8 mouse cellular contexts compared by ENCODE assay signal in the genomic region with DNA sequence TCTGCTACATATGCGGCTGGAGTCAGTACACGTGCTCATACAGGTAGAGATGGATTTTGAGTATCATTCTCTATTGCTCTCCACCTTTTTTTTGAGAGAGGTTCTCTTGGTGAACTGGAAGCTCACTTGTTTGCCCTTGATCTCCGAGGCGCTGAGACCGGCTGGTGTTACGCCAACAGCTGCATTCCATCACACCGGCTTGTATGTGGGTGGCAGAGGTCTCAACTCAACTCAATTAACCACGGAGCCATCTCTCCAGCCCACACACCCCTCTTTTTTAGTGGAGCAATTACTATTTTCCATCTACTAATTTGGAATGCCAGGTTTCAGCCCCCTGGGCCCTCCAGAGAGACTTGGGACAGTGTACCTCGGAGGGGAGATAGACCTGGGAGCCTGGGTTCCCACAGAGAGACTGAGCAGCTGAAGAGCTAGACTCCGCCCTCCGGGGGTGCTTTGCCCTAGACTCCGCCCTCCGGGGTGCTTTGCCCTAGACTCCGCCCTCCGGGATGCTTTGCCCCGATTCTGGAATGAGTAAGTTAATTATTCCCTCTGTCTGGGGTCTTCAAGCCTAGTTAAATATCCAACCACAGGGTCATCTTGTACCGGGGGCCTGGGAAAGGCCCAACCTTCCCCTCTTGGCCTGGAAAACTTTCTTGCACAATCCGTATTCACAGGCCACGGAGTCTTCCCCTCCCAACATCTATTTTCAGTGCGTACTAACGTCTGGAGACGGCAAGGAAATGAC. TPM values are rescaled to one million over a fixed set of nuclear protein-coding genes. Genes with fewer than 3 reads are reported as not detected.
DNase-seq lines count a peak whose midpoint lies in the region; ATAC-seq and TF ChIP-seq lines count a peak whose summit lies in the region.

No protein-coding gene starts in this region.

- DNase-seq in embryo, embryonic 11.5 days (ENCODE audit: low read depth, low spot score): peak; percentile 34
- peak; percentile 82 for DNase-seq in heart, adult 9 months (ENCODE audit: low spot score in 2 of 2)
- DNase-seq in kidney, adult 2 months: peak; percentile 93
- DNase-seq in urinary bladder, postnatal 14 days (ENCODE audit: low spot score): peak; percentile 76
- no peak for DNase-seq in left cerebral cortex, postnatal 25 days (ENCODE audit: low spot score in 2 of 2)

- ATAC-seq in activated CD4-positive, CD25-positive, alpha-beta regulatory T cell, adult 4 months: peak; percentile 50
- ATAC-seq in lung, embryonic 16.5 days (ENCODE audit: low read depth): peak; percentile 81

- H3K4me3 ChIP-seq in kidney, adult 2 months (ENCODE audit: insufficient read depth, low read depth, low read length): peak overlapping the region; percentile 23
- peak overlapping the region; percentile 48 for H3K4me3 ChIP-seq in lung, embryonic 16.5 days (ENCODE audit: low read length)
- H3K4me3 ChIP-seq in olfactory bulb, adult 2 months (ENCODE audit: insufficient read depth, low read depth, low read length): peak overlapping the region; percentile 21; the same call in 1 of the 2 replicates

- H3K27me3 ChIP-seq in kidney, adult 2 months (replicated peaks; ENCODE audit: control insufficient read depth, insufficient read depth, low read length): no peaks in the 10 kb centered on the region
- H3K27me3 ChIP-seq in lung, embryonic 16.5 days (ENCODE audit: control insufficient read depth, insufficient read depth, low read depth, low read length): no peaks in the 10 kb centered on the region

- peak overlapping the region; percentile 99 for H3K27ac ChIP-seq in kidney, adult 2 months (ENCODE audit: insufficient read depth, low read depth, low read length)
- peak overlapping the region; percentile 87 for H3K27ac ChIP-seq in lung, embryonic 16.5 days (ENCODE audit: low read length)
- H3K27ac ChIP-seq in olfactory bulb, adult 2 months (ENCODE audit: insufficient read depth, low read depth, low read length): no peak overlapping the region

- H3K4me2 ChIP-seq in lung, embryonic 16.5 days (ENCODE audit: low read depth, low read length): peak overlapping the region; percentile 53

- no peaks in the 10 kb centered on the region for H3K36me3 ChIP-seq in kidney, adult 2 months (ENCODE audit: control insufficient read depth, insufficient read depth, low read length)
- H3K36me3 ChIP-seq in lung, embryonic 16.5 days (ENCODE audit: control insufficient read depth, insufficient read depth, low read length): no peaks in the 10 kb centered on the region

- WGBS in kidney, adult 2 months: 10% methylated on average over 22 of the region's 22 CpGs
- WGBS in lung, embryonic 16.5 days: 12% methylated on average over 22 of the region's 22 CpGs
- 27% methylated on average over 22 of the region's 22 CpGs for WGBS in olfactory bulb, adult 2 months

- no peaks in the 10 kb centered on the region for H3K9me3 ChIP-seq in lung, embryonic 16.5 days (ENCODE audit: control insufficient read depth, low read length)

- H3K9ac ChIP-seq in lung, embryonic 16.5 days (ENCODE audit: low read length): peak overlapping the region; percentile 63

- intact Hi-C loops in left cerebral cortex, postnatal 25 days (cut with DNase I): loop anchor here (5.0 kb wide), 1 partner anchor 50 kb away; the partner anchor contains the start of gene Igfbp7

- peaks cover 38% of the 10 kb centered on the region for H3K4me1 ChIP-seq in kidney, adult 2 months (ENCODE audit: control insufficient read depth, insufficient read depth, low read length)
- H3K4me1 ChIP-seq in lung, embryonic 16.5 days (replicated peaks; ENCODE audit: control insufficient read depth, insufficient read depth, low read length): peaks cover 33% of the 10 kb centered on the region
- peaks cover 12% of the 10 kb centered on the region; the same call in 1 of the 2 replicates for H3K4me1 ChIP-seq in olfactory bulb, adult 2 months (ENCODE audit: control insufficient read depth, insufficient read depth, low read length)

- no peak for TF ChIP-seq POLR2A in kidney, adult 2 months (IDR thresholded peaks at IDR 0.05; ENCODE audit: low read depth, low read length)
- no peak for TF ChIP-seq POLR2A in olfactory bulb, adult 2 months (IDR thresholded peaks at IDR 0.05; ENCODE audit: insufficient read depth, low read depth, low read length)

- TF ChIP-seq CTCF in kidney, adult 2 months (conservative IDR thresholded peaks at IDR 0.05; ENCODE audit: insufficient read depth, insufficient read length, low read depth, low read length): no peak
- TF ChIP-seq CTCF in olfactory bulb, adult 2 months (IDR thresholded peaks at IDR 0.05; ENCODE audit: insufficient read depth, low read depth, low read length): no peak

RNA-seq across cellular contexts. Expression of gene Polr2b, which starts 47.6 kb away (rescaled TPM):
- polyA plus RNA-seq in activated CD4-positive, CD25-positive, alpha-beta regulatory T cell, adult 4 months (2017; shearing (Covaris generic)): 10 to 100 TPM; 45.0 to 49.2 TPM
- polyA plus RNA-seq in kidney, adult 2 months (2012; rRNA removed): 15.7 and 32.2 TPM in 2 replicates
- 56.2 and 60.9 TPM in 2 replicates for polyA plus RNA-seq in lung, embryonic 16.5 days (2015; fragmentation: Nextera tagmentation; extraction: Ambion mirVana)
- not detected in 2 replicates for polyA plus RNA-seq in olfactory bulb, adult 2 months (2012; ENCODE audit: insufficient read depth, insufficient read length, low replicate concordance, missing spikeins)
- 10 to 100 TPM; 43.3 to 44.9 TPM for total RNA-seq in left cerebral cortex, postnatal 25 days (2021)

RNA-seq across cellular contexts. Expression of gene Noa1, which starts 47.7 kb away (rescaled TPM):
- polyA plus RNA-seq in activated CD4-positive, CD25-positive, alpha-beta regulatory T cell, adult 4 months (2017; shearing (Covaris generic)): 1 to 10 TPM; 5.0 to 8.3 TPM
- polyA plus RNA-seq in kidney, adult 2 months (2012; rRNA removed): 15.1 and 17.7 TPM in 2 replicates
- polyA plus RNA-seq in lung, embryonic 16.5 days (2015; fragmentation: Nextera tagmentation; extraction: Ambion mirVana): 21.5 and 25.8 TPM in 2 replicates
- polyA plus RNA-seq in olfactory bulb, adult 2 months (2012; ENCODE audit: insufficient read depth, insufficient read length, low replicate concordance, missing spikeins): not detected in 2 replicates
- 10 to 100 TPM; 25.7 to 27.7 TPM for total RNA-seq in left cerebral cortex, postnatal 25 days (2021)

RNA-seq across cellular contexts. Expression of gene Igfbp7, which starts 50.3 kb away (rescaled TPM):
- polyA plus RNA-seq in activated CD4-positive, CD25-positive, alpha-beta regulatory T cell, adult 4 months (2017; shearing (Covaris generic)): under 1 TPM in 1 of 2 experiments, not detected in 1; 0.44 TPM
- polyA plus RNA-seq in kidney, adult 2 months (2012; rRNA removed): 4,855 and 6,899 TPM in 2 replicates
- polyA plus RNA-seq in lung, embryonic 16.5 days (2015; fragmentation: Nextera tagmentation; extraction: Ambion mirVana): 99.8 and 104 TPM in 2 replicates
- not detected in 2 replicates for polyA plus RNA-seq in olfactory bulb, adult 2 months (2012; ENCODE audit: insufficient read depth, insufficient read length, low replicate concordance, missing spikeins)
- total RNA-seq in left cerebral cortex, postnatal 25 days (2021): 10 to 100 TPM; 46.4 to 49.4 TPM

Comparison
In these comparisons a context has a peak if more than half of its experiments do, and no peak if none do; other contexts are left out.
1. DNase-seq: peak in embryo, embryonic 11.5 days (single experiment), heart, adult 9 months (2 of 2), kidney, adult 2 months (single experiment) and urinary bladder, postnatal 14 days (single experiment); none in left cerebral cortex, postnatal 25 days (0 of 2).
2. RNA of gene Igfbp7, which starts 50.3 kb away (polyA plus RNA-seq): 4,855 to 6,899 TPM in kidney, adult 2 months, 99.8 to 104 TPM in lung, embryonic 16.5 days and not detected in olfactory bulb, adult 2 months; 0.44 TPM in activated CD4-positive, CD25-positive, alpha-beta regulatory T cell, adult 4 months; every median in the first group is over 10 times any median in the second.
3. Peak in every context shown above with its lines, with median percentiles within 50 percentile points of each other: H3K4me3 ChIP-seq.